Mouse (Mus musculus) heart, embryonic 12.5 days (tissue): ENCODE data around the gene Adamtsl3. TPM values are rescaled to one million over a fixed set of nuclear protein-coding genes. Genes with fewer than 3 reads are reported as not detected.

Source experiments
- ATAC-seq: fragments of 200-750 bp; cut with Nextera tagmentation; 2 replicates; pipeline ENCODE4 v1.8.0; 2017; ENCODE audit warnings: moderate TSS enrichment, moderate library complexity; ENCODE audit not compliant: insufficient number of reproducible peaks, low FRiP score
- H3K27ac ChIP-seq: fragments of 300-500 bp; sonication (generic); 2 replicates; pipeline ENCODE4 v1.5.1; 2016; ENCODE audit warnings: mild to moderate bottlenecking, moderate library complexity; ENCODE audit not compliant: poor library complexity, severe bottlenecking
- H3K27me3 ChIP-seq: fragments of 300-500 bp; sonication (generic); replicated peaks from 2 replicates; pipeline ENCODE4 v1.6.1; 2016; ENCODE audit warnings: mild to moderate bottlenecking, moderate library complexity
- H3K36me3 ChIP-seq: fragments of 300-500 bp; sonication (generic); 2 replicates; pipeline ENCODE4 v1.6.1; 2016; ENCODE audit warnings: mild to moderate bottlenecking, moderate library complexity
- H3K4me1 ChIP-seq: fragments of 300-500 bp; sonication (generic); replicated peaks from 2 replicates; pipeline ENCODE4 v1.6.1; 2016; ENCODE audit warnings: mild to moderate bottlenecking
- H3K4me2 ChIP-seq: fragments of 300-500 bp; sonication (generic); 2 replicates; pipeline ENCODE4 v1.6.1; 2016; ENCODE audit warnings: mild to moderate bottlenecking, moderate library complexity
- H3K4me3 ChIP-seq: fragments of 300-500 bp; sonication (generic); 2 replicates; pipeline ENCODE4 v1.5.1; 2016; ENCODE audit warnings: mild to moderate bottlenecking
- H3K9ac ChIP-seq: fragments of 300-500 bp; sonication (generic); 2 replicates; pipeline ENCODE4 v1.6.1; 2016; ENCODE audit warnings: mild to moderate bottlenecking, moderate library complexity
- H3K9me3 ChIP-seq: fragments of 300-500 bp; sonication (generic); replicated peaks from 2 replicates; pipeline ENCODE4 v1.6.1; 2016; ENCODE audit warnings: mild to moderate bottlenecking, moderate library complexity
- WGBS: fragments of 180-500 bp; shearing (Covaris S2); methylation state at CpG from one replicate; pipeline ENCODE4 v1.1.7; 2016; 5-methylcytosine and 5-hydroxymethylcytosine counted together
- polyA plus RNA-seq: library from polyadenylated mRNA; unstranded; fragments of >200 nt; fragmentation: Nextera tagmentation; extraction: Ambion mirVana; gene quantifications from 2 replicates; pipeline ENCODE4 v1.2.1, GENCODE M21; 2016

Gene Adamtsl3
- polyA plus RNA-seq, 1 experiment from 2014 or later, result 0.57 TPM

DNA sequence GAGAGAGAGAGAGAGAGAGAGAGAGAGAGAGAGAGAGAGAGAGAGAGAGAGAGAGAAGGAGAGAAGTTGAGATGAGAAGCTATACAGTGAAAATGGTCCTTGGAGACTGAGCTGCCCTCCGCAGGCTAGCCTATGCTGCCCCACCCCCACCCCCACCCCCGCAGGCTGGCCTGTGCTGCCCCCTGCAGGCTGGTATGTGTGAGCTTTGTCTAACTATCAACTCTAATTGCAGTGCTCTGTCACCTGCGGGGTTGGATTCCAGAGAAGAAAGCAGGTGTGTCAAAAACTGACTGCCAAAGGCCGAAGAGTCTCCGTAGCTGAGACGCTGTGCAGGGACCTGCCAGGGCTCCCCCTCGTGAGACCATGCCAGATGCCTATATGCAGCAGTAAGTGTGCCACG, 231.2 kb downstream of the Adamtsl3 start:
- Histone ChIP-seq H3K9me3 (no peaks in the 10 kb centered on the region), H3K36me3 (no peaks in the 10 kb centered on the region), H3K4me3 (no peak overlapping the region), H3K27me3 (no peaks in the 10 kb centered on the region), H3K9ac (no peak overlapping the region), H3K4me1 (no peaks in the 10 kb centered on the region), H3K4me2 (no peak overlapping the region), H3K27ac (no peak overlapping the region)
- no peak for ATAC-seq
- WGBS, result 39% methylated on average over 8 of the region's 8 CpGs

DNA sequence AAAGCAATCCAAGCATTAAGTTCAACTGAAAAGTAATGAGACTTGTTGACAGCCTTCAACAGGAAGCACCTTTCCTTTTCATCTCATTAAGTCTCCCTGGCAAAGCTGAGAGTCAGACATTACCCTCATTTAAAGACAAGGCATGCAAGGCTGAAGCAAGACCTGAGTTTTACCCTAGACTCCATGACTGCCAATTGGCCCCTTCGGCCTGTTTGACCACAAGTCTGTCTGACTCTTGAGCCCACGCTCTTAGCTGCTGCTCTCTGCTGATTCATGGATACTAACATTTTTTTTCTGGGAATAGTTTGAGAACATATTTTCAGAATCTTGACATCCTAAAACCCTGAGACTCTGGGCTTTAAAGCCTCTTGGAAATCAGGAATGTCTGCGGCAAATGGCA, 232.3 kb downstream of the Adamtsl3 start:
- no peak overlapping the region for H3K27ac ChIP-seq
- H3K9me3 ChIP-seq, result no peaks in the 10 kb centered on the region
- WGBS, result 79% methylated on average over 3 of the region's 3 CpGs
- no peaks in the 10 kb centered on the region for H3K27me3 ChIP-seq
- H3K4me3 ChIP-seq, result no peak overlapping the region
- no peak overlapping the region for H3K4me2 ChIP-seq
- no peak for ATAC-seq
- H3K4me1 ChIP-seq, result no peaks in the 10 kb centered on the region
- no peak overlapping the region for H3K9ac ChIP-seq
- H3K36me3 ChIP-seq, result no peaks in the 10 kb centered on the region

DNA sequence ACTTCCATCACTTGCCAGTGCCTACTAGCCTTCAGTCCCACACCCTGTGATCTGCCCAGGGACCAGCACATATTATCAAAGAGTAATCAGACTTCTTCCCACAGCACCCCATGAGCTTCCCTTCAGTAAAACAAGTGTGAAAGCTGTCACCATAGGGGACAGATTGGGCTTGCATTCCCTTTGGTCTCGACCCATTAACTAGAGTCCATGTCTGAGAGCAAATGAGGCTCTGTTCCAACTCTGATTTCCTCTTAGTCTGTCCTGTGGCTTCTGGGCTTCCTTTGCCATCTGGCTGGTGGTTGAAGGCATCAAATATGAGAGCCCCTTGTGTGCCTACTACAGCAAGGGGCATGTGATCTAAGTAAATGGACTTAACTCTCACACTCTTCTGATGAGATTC, 237.5 kb downstream of the Adamtsl3 start:
- Histone ChIP-seq H3K36me3 (no peaks in the 10 kb centered on the region), H3K27me3 (no peaks in the 10 kb centered on the region), H3K4me2 (no peak overlapping the region), H3K4me3 (no peak overlapping the region), H3K27ac (no peak overlapping the region), H3K4me1 (no peaks in the 10 kb centered on the region), H3K9ac (no peak overlapping the region), H3K9me3 (no peaks in the 10 kb centered on the region)
- ATAC-seq, result no peak
- WGBS, result 22% methylated on average over 1 of the region's 1 CpGs

DNA sequence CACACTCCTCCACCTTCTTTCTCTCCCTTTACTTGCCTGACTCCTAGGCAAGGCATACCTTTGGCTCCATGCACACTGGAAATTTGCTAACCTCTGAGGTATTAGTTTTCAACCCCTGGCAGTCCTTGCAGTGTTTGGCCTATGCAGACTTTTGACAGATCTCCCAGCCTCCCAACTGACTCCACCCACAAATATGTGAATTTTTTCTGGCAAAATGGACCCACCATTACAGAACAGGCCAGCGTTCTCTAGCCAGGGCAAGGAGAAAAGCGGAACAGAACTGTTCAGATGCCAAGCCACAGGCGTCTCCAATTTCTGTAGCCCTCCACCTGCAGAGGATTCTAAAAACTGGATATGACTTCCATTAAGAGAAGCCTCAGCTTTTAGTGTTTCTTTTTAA, 244.5 kb downstream of the Adamtsl3 start:
- no peaks in the 10 kb centered on the region for H3K36me3 ChIP-seq
- H3K4me2 ChIP-seq, result no peak overlapping the region
- no peak overlapping the region for H3K4me3 ChIP-seq
- H3K9me3 ChIP-seq, result no peaks in the 10 kb centered on the region
- no peaks in the 10 kb centered on the region for H3K27me3 ChIP-seq
- WGBS, result 82% methylated on average over 3 of the region's 3 CpGs
- no peak overlapping the region for H3K27ac ChIP-seq
- H3K4me1 ChIP-seq, result no peaks in the 10 kb centered on the region
- ATAC-seq, result no peak
- no peak overlapping the region for H3K9ac ChIP-seq

DNA sequence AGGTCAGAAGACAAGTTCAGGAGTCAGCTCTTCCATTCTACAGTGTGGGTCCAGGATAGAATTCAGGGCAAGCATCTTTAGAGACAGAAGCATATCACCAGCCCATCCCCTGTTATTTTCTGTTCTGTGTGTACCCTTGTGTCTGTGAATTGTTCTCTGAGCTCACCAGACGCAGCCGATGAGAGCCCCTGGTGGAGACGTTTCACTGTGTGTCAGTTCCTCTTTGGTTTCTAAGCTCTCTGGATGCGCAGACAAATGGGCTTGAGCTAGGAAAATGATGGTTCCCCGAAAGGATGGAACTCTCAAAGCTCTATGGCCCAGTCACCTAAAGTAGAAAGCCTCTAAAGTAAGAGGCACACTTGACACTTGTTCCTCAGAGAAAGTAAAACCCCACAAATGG, 246.3 kb downstream of the Adamtsl3 start:
- no peaks in the 10 kb centered on the region for H3K4me1 ChIP-seq
- no peak overlapping the region for H3K27ac ChIP-seq
- no peak overlapping the region for H3K4me2 ChIP-seq
- no peak overlapping the region for H3K4me3 ChIP-seq
- 65% methylated on average over 5 of the region's 5 CpGs for WGBS
- H3K9ac ChIP-seq, result no peak overlapping the region
- no peaks in the 10 kb centered on the region for H3K36me3 ChIP-seq
- H3K9me3 ChIP-seq, result no peaks in the 10 kb centered on the region
- no peaks in the 10 kb centered on the region for H3K27me3 ChIP-seq
- ATAC-seq, result no peak

DNA sequence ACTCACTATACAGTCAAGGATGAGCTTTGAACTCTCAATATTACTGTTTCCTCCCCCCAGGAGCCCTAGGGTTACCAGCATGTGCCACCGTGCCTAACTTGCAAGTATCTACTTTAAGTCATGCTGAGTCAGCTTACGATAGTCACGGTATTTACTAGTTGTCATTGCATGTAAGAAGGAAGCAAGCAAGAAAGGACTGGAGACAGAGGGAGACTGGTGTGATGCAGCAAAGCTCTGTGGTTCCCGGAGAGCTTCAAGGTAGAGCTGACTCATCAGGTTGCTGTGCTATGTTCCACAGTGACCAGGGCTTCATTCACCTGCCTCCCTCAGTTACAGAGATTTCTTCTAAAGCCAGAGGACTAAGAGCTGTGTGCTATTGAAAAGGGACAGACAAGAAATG, 247.0 kb downstream of the Adamtsl3 start:
- no peaks in the 10 kb centered on the region for H3K4me1 ChIP-seq
- H3K9me3 ChIP-seq, result no peaks in the 10 kb centered on the region
- ATAC-seq, result no peak
- 78% methylated on average over 4 of the region's 4 CpGs for WGBS
- no peak overlapping the region for H3K27ac ChIP-seq
- H3K9ac ChIP-seq, result no peak overlapping the region
- H3K4me2 ChIP-seq, result no peak overlapping the region
- H3K36me3 ChIP-seq, result no peaks in the 10 kb centered on the region
- H3K27me3 ChIP-seq, result no peaks in the 10 kb centered on the region
- no peak overlapping the region for H3K4me3 ChIP-seq

DNA sequence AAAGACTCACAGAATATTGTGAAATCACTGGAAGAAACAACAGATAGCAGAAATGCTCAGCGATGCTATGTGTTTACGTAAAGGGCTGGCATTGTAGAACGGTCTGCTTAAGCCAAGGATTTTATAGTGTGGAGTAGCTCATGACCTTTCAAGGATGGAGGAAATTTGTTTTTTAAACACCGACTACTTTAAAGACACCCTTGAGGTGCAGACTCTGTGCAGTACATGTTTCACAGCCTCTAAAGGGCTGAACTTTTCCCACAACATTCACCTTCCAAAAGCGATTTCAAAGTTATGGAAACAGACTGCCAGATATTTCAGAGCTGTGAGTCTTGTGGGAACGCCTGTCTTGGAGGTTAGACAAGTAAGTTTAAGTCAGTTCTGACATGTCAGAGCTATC, 255.4 kb downstream of the Adamtsl3 start:
- no peak for ATAC-seq
- no peak overlapping the region for H3K4me3 ChIP-seq
- no peak overlapping the region for H3K27ac ChIP-seq
- WGBS, result 87% methylated on average over 6 of the region's 6 CpGs
- no peaks in the 10 kb centered on the region for H3K4me1 ChIP-seq
- no peak overlapping the region for H3K4me2 ChIP-seq
- no peak overlapping the region for H3K9ac ChIP-seq
- H3K36me3 ChIP-seq, result no peaks in the 10 kb centered on the region
- no peaks in the 10 kb centered on the region for H3K27me3 ChIP-seq
- H3K9me3 ChIP-seq, result no peaks in the 10 kb centered on the region

DNA sequence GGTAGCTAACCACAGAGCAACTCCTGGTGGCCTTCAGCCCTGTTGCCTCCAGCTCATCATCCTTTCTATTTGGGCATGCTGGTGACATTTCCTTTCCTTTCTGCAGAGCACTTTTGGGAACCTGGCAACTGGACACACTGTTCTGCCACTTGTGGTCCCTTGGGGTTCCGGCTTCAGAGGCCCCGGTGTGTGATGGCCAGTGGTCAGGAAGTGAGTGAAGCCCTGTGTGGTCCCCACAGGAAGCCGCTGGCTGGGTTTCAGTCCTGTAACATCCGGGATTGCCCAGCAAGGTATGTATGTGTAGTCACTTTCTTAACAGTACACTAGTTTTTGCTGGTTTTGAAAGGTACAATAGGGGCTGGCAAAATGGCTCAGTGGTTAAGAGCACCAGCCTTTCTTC, 266.5 kb downstream of the Adamtsl3 start:
- Histone ChIP-seq H3K4me2 (no peak overlapping the region), H3K27ac (no peak overlapping the region), H3K9ac (no peak overlapping the region), H3K27me3 (no peaks in the 10 kb centered on the region), H3K36me3 (no peaks in the 10 kb centered on the region), H3K9me3 (no peaks in the 10 kb centered on the region), H3K4me1 (no peaks in the 10 kb centered on the region), H3K4me3 (no peak overlapping the region)
- WGBS, result 60% methylated on average over 4 of the region's 4 CpGs
- no peak for ATAC-seq

DNA sequence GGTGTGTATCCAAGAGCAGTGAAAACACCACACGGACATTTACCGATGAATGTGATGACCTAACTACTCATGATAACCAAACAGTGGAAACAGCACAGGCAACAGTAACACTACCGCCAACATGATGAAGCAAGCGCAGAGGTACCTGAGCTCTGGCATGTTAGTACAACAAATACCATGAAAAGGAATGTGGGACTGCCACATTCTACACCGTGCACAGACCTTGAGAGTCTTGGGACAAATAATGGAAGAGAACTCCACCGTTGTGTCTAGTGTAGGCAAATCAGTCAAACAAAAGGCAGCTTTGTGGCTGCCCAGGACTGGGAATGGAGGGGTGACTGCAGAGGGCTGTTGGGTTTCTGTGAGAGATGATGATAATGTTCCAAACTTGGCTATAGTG, 269.9 kb downstream of the Adamtsl3 start:
- Histone ChIP-seq H3K4me3 (no peak overlapping the region), H3K27ac (no peak overlapping the region), H3K4me1 (no peaks in the 10 kb centered on the region), H3K9me3 (no peaks in the 10 kb centered on the region), H3K36me3 (no peaks in the 10 kb centered on the region), H3K27me3 (no peaks in the 10 kb centered on the region), H3K4me2 (no peak overlapping the region), H3K9ac (no peak overlapping the region)
- no peak for ATAC-seq
- 81% methylated on average over 6 of the region's 6 CpGs for WGBS

DNA sequence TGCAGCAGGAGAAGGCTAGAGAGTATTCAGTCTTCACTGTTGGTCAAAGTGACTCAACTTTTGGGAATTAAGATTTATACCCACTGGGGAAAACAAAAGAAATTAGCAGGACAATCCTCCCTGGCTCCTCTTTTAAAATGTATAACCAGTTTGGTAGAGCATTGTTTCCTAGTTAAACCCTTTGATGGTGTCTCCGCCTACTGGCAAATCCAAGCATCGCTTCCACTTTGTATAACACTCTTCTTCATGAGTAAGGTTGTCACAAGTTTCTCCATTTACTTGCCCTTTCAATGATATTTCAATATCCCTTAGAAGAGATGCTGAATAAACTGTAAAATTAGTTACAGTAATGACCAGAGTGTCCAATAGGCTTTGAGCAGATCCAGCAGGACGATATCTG, 274.1 kb downstream of the Adamtsl3 start:
- ATAC-seq, result no peak
- Histone ChIP-seq H3K27ac (no peak overlapping the region), H3K9ac (no peak overlapping the region), H3K36me3 (no peaks in the 10 kb centered on the region), H3K4me2 (no peak overlapping the region), H3K4me3 (no peak overlapping the region), H3K4me1 (no peaks in the 10 kb centered on the region), H3K9me3 (no peaks in the 10 kb centered on the region), H3K27me3 (no peaks in the 10 kb centered on the region)
- 54% methylated on average over 3 of the region's 3 CpGs for WGBS

DNA sequence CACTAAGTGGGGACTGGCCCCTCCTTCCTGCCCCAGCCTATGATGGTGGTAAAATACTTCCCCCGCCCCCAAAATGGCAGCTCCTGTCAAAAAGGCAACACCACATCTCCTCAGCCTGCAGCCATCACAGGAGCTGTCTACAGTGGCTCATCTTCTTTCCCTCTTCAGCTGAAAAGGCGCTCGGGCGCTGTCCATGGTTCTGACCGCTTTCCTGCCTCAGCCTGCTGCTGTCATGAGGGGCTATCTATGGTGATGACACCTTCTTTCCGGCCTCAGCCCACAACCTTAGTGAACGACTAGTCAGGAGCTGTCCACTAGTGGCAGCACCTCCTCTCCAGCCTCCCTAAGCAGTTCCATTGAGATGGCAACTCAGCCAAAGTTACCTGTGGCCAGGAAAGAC, 289.8 kb downstream of the Adamtsl3 start:
- Histone ChIP-seq H3K4me2 (no peak overlapping the region), H3K9ac (no peak overlapping the region), H3K36me3 (no peaks in the 10 kb centered on the region), H3K9me3 (peaks cover 5% of the 10 kb centered on the region; the same call in 1 of the 2 replicates), H3K27me3 (0 out of 2 replicates have a peak, but pooled peaks cover 5% of the 10 kb centered on the region), H3K4me1 (no peaks in the 10 kb centered on the region), H3K27ac (no peak overlapping the region), H3K4me3 (no peak overlapping the region)
- ATAC-seq, result no peak
- WGBS, result 13% methylated on average over 7 of the region's 7 CpGs

DNA sequence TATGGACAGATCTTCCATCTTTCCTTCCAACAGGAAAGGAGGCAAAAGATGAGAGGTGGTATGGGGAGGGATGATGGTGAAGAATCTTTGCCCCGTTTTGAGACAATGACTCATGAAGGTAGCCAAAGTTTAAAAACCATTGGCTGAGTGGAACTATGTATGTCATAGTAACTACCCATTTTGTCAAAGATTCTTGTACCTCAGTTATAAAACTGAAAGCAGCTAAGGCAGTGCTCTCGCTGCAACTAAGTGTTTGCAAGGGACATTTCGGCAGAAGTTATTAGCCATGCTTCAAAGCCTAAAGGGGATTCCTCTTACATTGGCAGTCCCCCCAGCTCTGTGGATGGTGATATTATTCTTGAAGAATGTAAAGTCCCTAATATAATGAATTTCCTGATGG, 311.7 kb downstream of the Adamtsl3 start:
- Histone ChIP-seq H3K27me3 (no peaks in the 10 kb centered on the region), H3K27ac (no peak overlapping the region), H3K9ac (no peak overlapping the region), H3K4me1 (peaks cover 11% of the 10 kb centered on the region), H3K4me3 (no peak overlapping the region), H3K36me3 (peaks cover 3% of the 10 kb centered on the region), H3K9me3 (no peaks in the 10 kb centered on the region), H3K4me2 (no peak overlapping the region)
- no peak for ATAC-seq
- 83% methylated on average over 3 of the region's 3 CpGs for WGBS
